Mouse (Mus musculus) E14TG2a.4 (cell line): ENCODE results near the gene Arid5a.
A peak's percentile ranks its signal among the peaks of the same experiment; 100 is the strongest.

Experiments
- H3K27me3 ChIP-seq: 2 replicates; pipeline ENCODE4 v1.6.1; 2014; ENCODE audit warnings: low read length, control low read depth; ENCODE audit not compliant: insufficient read depth
- H3K36me3 ChIP-seq: 2 replicates; pipeline ENCODE4 v1.6.1; 2014; ENCODE audit warnings: low read length, control low read depth; ENCODE audit not compliant: insufficient read depth
- H3K4me1 ChIP-seq: replicated peaks from 2 replicates; pipeline ENCODE4 v1.6.1; 2014; ENCODE audit warnings: low read depth, low read length, control low read depth
- H3K4me3 ChIP-seq: replicated peaks from 2 replicates; pipeline ENCODE4 v1.5.1; 2014; ENCODE audit warnings: mild to moderate bottlenecking, low read length
- H3K9me3 ChIP-seq: 2 replicates; pipeline ENCODE4 v1.6.1; 2014; ENCODE audit warnings: low read length, control low read depth
- CTCF ChIP-seq: conservative IDR thresholded peaks from 2 replicates; pipeline ENCODE4 v1.5.1; 2014; ENCODE audit warnings: low read length
- NANOG ChIP-seq: IDR thresholded peaks from 2 replicates; pipeline ENCODE4 v1.6.1; 2014; ENCODE audit warnings: borderline replicate concordance, low read length, mixed read lengths
- POU5F1 ChIP-seq: IDR thresholded peaks from 2 replicates; pipeline ENCODE4 v1.6.1; 2014; ENCODE audit warnings: low read length, borderline replicate concordance

Arid5a gene

GRCm38 (mm10) chr1:36300486-36300885 lies 7.0 kb upstream of the Arid5a start:
- TF ChIP-seq NANOG (no peak), CTCF (no peak), POU5F1 (no peak)
- Histone ChIP-seq H3K36me3 (no peaks in the 10 kb centered on the region), H3K4me3 (no peak overlapping the region), H3K27me3 (peaks cover 82% of the 10 kb centered on the region), H3K4me1 (peaks cover 31% of the 10 kb centered on the region), H3K9me3 (no peaks in the 10 kb centered on the region)

GRCm38 (mm10) chr1:36302273-36302672 lies 5.3 kb upstream of the Arid5a start:
- Histone ChIP-seq H3K27me3 (peaks cover 73% of the 10 kb centered on the region), H3K9me3 (no peaks in the 10 kb centered on the region), H3K4me3 (no peak overlapping the region), H3K36me3 (no peaks in the 10 kb centered on the region), H3K4me1 (peaks cover 30% of the 10 kb centered on the region)
- TF ChIP-seq CTCF (no peak), POU5F1 (no peak), NANOG (no peak)

- Histone ChIP-seq H3K9me3 (no peaks in the 10 kb centered on the region), H3K4me3 (peak overlapping the region; percentile 79), H3K36me3 (no peaks in the 10 kb centered on the region), H3K27me3 (peaks cover 71% of the 10 kb centered on the region), H3K4me1 (peaks cover 29% of the 10 kb centered on the region)
- TF ChIP-seq POU5F1: no peak
- TF ChIP-seq CTCF: no peak
- no peak for TF ChIP-seq NANOG
These were observed 4.6 kb upstream of the Arid5a start for GRCm38 (mm10) chr1:36302957-36303356.

- Histone ChIP-seq H3K9me3 (no peaks in the 10 kb centered on the region), H3K4me3 (peak overlapping the region; percentile 79), H3K27me3 (peaks cover 71% of the 10 kb centered on the region), H3K36me3 (no peaks in the 10 kb centered on the region), H3K4me1 (peaks cover 28% of the 10 kb centered on the region)
- TF ChIP-seq NANOG (no peak), POU5F1 (no peak)
These were observed 3.9 kb upstream of the Arid5a start for GRCm38 (mm10) chr1:36303381-36304320.

- H3K9me3 ChIP-seq: no peaks in the 10 kb centered on the region
- H3K27me3 ChIP-seq: peaks cover 72% of the 10 kb centered on the region
- H3K4me1 ChIP-seq: peaks cover 34% of the 10 kb centered on the region
- H3K4me3 ChIP-seq: no peak overlapping the region
- H3K36me3 ChIP-seq: no peaks in the 10 kb centered on the region
- no peak for TF ChIP-seq NANOG
- TF ChIP-seq CTCF: no peak
- TF ChIP-seq POU5F1: no peak
These were observed 2.8 kb upstream of the Arid5a start for GRCm38 (mm10) chr1:36304764-36305163.

- Histone ChIP-seq H3K36me3 (no peaks in the 10 kb centered on the region), H3K27me3 (peaks cover 65% of the 10 kb centered on the region), H3K4me1 (peaks cover 39% of the 10 kb centered on the region), H3K4me3 (no peak overlapping the region), H3K9me3 (no peaks in the 10 kb centered on the region)
- TF ChIP-seq POU5F1 (no peak), NANOG (no peak), CTCF (no peak)
These were observed 1.4 kb upstream of the Arid5a start for GRCm38 (mm10) chr1:36306120-36306519.

GRCm38 (mm10) chr1:36307121-36307494 lies 425 bp upstream of the Arid5a start:
- peaks cover 5% of the 10 kb centered on the region for H3K36me3 ChIP-seq
- peaks cover 56% of the 10 kb centered on the region for H3K27me3 ChIP-seq
- no peak overlapping the region for H3K4me3 ChIP-seq
- TF ChIP-seq POU5F1 (no peak), CTCF (no peak), NANOG (no peak)
- H3K9me3 ChIP-seq: no peaks in the 10 kb centered on the region
- peaks cover 39% of the 10 kb centered on the region for H3K4me1 ChIP-seq

GRCm38 (mm10) chr1:36308451-36308901 lies 943 bp downstream of the Arid5a start:
- Histone ChIP-seq H3K27me3 (peaks cover 43% of the 10 kb centered on the region), H3K9me3 (no peaks in the 10 kb centered on the region), H3K4me3 (peak overlapping the region; percentile 86), H3K4me1 (peaks cover 37% of the 10 kb centered on the region), H3K36me3 (peaks cover 7% of the 10 kb centered on the region)
- no peak for TF ChIP-seq POU5F1
- no peak for TF ChIP-seq CTCF
- no peak for TF ChIP-seq NANOG
